Mouse (Mus musculus) naive thymus-derived CD4-positive, alpha-beta T cell, adult 5 months (primary cell): ENCODE measurements around the gene Foxo6. TPM values are rescaled to one million over a fixed set of nuclear protein-coding genes. Genes with fewer than 3 reads are reported as not detected.

Experiments
- polyA plus RNA-seq: library from polyadenylated mRNA; unstranded; fragments of 100-300 nt; shearing (Covaris generic); gene quantifications from one replicate; pipeline ENCODE4 v1.2.1, GENCODE M21; 2017

The Foxo6 gene
- not detected for polyA plus RNA-seq

DNA sequence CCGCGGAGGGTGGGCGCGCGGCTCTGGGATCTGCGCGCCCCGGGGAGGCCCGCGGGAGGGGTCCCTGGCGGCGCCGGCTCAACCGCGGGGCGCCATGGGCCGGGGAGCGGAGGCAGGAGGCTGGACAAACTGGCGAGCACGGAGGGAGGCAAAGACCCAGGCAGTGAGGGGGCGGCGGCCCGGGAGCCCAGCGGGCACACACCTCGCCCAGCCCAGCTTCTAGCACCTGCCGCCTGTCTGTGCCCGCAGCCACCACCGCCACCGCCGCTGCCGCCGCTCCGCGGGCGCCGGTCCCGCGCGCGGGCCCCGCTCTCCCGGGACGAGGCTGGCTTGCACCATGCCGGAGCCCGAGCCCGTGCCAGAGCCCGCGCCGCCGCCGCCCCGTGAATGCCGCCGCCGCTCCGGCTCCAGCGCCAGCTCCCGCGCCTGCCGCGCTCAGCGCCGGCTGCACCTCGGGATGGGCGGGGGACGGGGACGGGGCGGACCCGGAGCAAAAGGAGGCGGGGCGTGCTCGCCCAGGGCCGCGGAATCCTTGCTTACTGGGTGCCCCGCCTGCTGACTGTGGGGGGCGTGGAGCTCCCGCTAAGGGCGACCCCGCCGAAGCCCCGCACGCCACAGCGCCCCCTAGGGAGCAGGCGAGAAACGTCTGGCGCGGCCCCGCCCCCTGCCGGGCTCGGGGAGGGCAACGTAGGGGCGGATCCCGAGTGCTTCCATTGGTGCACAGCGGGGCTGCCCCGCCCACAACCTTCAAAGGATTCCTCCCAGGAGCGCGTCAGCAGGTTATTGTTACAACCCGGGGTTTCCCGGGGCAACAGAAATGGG lies at the start of gene Foxo6:
Gene Foxo6 (minus strand): TSS at position 60 of the 822 bp plus-strand sequence.

Other genes with a start within 250 kb of the Foxo6 start
- not detected for gene AL607142.1, start 222.4 kb downstream of the Foxo6 start, polyA plus RNA-seq
- gene Edn2, start 126.1 kb downstream of the Foxo6 start, polyA plus RNA-seq: not detected
- gene Scmh1, start 117.9 kb upstream of the Foxo6 start, polyA plus RNA-seq: 38.7 TPM
- not detected for gene Slfnl1, start 244.9 kb upstream of the Foxo6 start, polyA plus RNA-seq